In genomic region chr13:24713434-24714000, GRCm38 (mm10) we compare ENCODE assay signal across 8 mouse cellular contexts. TPM values are rescaled to one million over a fixed set of nuclear protein-coding genes. Genes with fewer than 3 reads are reported as not detected.
DNase-seq lines count a peak whose midpoint lies in the region; ATAC-seq and TF ChIP-seq lines count a peak whose summit lies in the region.

No protein-coding gene starts in this region.

- H3K79me2 ChIP-seq in heart, adult 2 months (replicated peaks; ENCODE audit: control insufficient read depth, insufficient read depth, low read length) = no peaks in the 10 kb centered on the region

- TF ChIP-seq EP300 in heart, adult 2 months (IDR thresholded peaks at IDR 0.05; ENCODE audit: insufficient read depth, low read depth, low read length) = 0 out of 2 replicates have a peak, but pooled peaks have one; percentile 49

- H3K27me3 ChIP-seq in embryonic facial prominence, embryonic 13.5 days = no peaks in the 10 kb centered on the region
- no peaks in the 10 kb centered on the region for H3K27me3 ChIP-seq in heart, adult 2 months (ENCODE audit: control insufficient read depth, insufficient read depth, low read length)
- H3K27me3 ChIP-seq in limb, embryonic 13.5 days = no peaks in the 10 kb centered on the region
- no peaks in the 10 kb centered on the region for H3K27me3 ChIP-seq in midbrain, postnatal 0 days (ENCODE audit: insufficient read depth, low read length)

- peak overlapping the region; percentile 56 for H3K4me2 ChIP-seq in embryonic facial prominence, embryonic 13.5 days
- peak overlapping the region; percentile 54 for H3K4me2 ChIP-seq in limb, embryonic 13.5 days (replicated peaks)
- peak overlapping the region; percentile 18; the same call in 1 of the 2 replicates for H3K4me2 ChIP-seq in midbrain, postnatal 0 days (ENCODE audit: low read depth, low read length, poor library complexity, severe bottlenecking)

- intact Hi-C loops in heart, adult 2 months (cut with DNase I) = loop anchor here (1.0 to 10.0 kb wide), 2 partner anchors 211 to 231 kb away; no protein-coding TSS in a partner anchor

- no peak; the same call in none of the 2 replicates for TF ChIP-seq CTCF in heart, adult 2 months (IDR thresholded peaks at IDR 0.05)
- TF ChIP-seq CTCF in midbrain, postnatal 0 days (IDR thresholded peaks at IDR 0.05) = peak; percentile 95

- peak overlapping the region; percentile 58 for H3K9ac ChIP-seq in embryonic facial prominence, embryonic 13.5 days
- no peak overlapping the region for H3K9ac ChIP-seq in heart, adult 2 months (ENCODE audit: low read depth, low read length)
- H3K9ac ChIP-seq in limb, embryonic 13.5 days = peak overlapping the region; percentile 51; the same call in 1 of the 2 replicates
- no peak overlapping the region for H3K9ac ChIP-seq in midbrain, postnatal 0 days (replicated peaks; ENCODE audit: low read length, poor library complexity, severe bottlenecking)

- TF ChIP-seq POLR2A in heart, adult 2 months (IDR thresholded peaks at IDR 0.05; ENCODE audit: insufficient read depth, low read depth, low read length) = no peak

- no peak for ATAC-seq in embryonic facial prominence, embryonic 13.5 days (ENCODE audit: insufficient number of reproducible peaks, insufficient read depth, low FRiP score, low TSS enrichment, low read depth)
- peak; percentile 83 for ATAC-seq in limb, embryonic 13.5 days (ENCODE audit: low FRiP score, low read depth)
- ATAC-seq in midbrain, postnatal 0 days (ENCODE audit: low FRiP score) = peak; percentile 87

- no peaks in the 10 kb centered on the region for H3K36me3 ChIP-seq in embryonic facial prominence, embryonic 13.5 days
- H3K36me3 ChIP-seq in heart, adult 2 months (ENCODE audit: control insufficient read depth, insufficient read depth, low read length) = no peaks in the 10 kb centered on the region
- no peaks in the 10 kb centered on the region for H3K36me3 ChIP-seq in limb, embryonic 13.5 days
- H3K36me3 ChIP-seq in midbrain, postnatal 0 days (ENCODE audit: insufficient read depth, low read length) = peaks cover 36% of the 10 kb centered on the region

- 0 out of 2 replicates have a peak, but pooled peaks cover 6% of the 10 kb centered on the region for H3K4me1 ChIP-seq in embryonic facial prominence, embryonic 13.5 days
- H3K4me1 ChIP-seq in heart, adult 2 months (ENCODE audit: control insufficient read depth, insufficient read depth, low read length) = peaks cover 4% of the 10 kb centered on the region
- no peaks in the 10 kb centered on the region for H3K4me1 ChIP-seq in limb, embryonic 13.5 days
- peaks cover 3% of the 10 kb centered on the region; the same call in 1 of the 2 replicates for H3K4me1 ChIP-seq in midbrain, postnatal 0 days (ENCODE audit: insufficient read depth, low read length)

- no peak overlapping the region for H3K27ac ChIP-seq in embryonic facial prominence, embryonic 13.5 days
- peak overlapping the region; percentile 2; the same call in 1 of the 2 replicates for H3K27ac ChIP-seq in heart, adult 2 months
- H3K27ac ChIP-seq in limb, embryonic 13.5 days = no peak overlapping the region
- H3K27ac ChIP-seq in midbrain, postnatal 0 days (ENCODE audit: low read depth, low read length) = no peak overlapping the region

- WGBS in embryonic facial prominence, embryonic 13.5 days = 9% methylated on average over 16 of the region's 16 CpGs
- 15% methylated on average over 16 of the region's 16 CpGs for WGBS in heart, adult 2 months
- WGBS in limb, embryonic 13.5 days = 8% methylated on average over 16 of the region's 16 CpGs
- WGBS in midbrain, postnatal 0 days = 9% methylated on average over 16 of the region's 16 CpGs

- peak overlapping the region; percentile 27 for H3K4me3 ChIP-seq in embryonic facial prominence, embryonic 13.5 days
- H3K4me3 ChIP-seq in heart, adult 2 months = no peak overlapping the region
- H3K4me3 ChIP-seq in limb, embryonic 13.5 days = peak overlapping the region; percentile 28
- no peak overlapping the region for H3K4me3 ChIP-seq in midbrain, postnatal 0 days (ENCODE audit: low read depth, low read length)

- no peaks in the 10 kb centered on the region for H3K9me3 ChIP-seq in embryonic facial prominence, embryonic 13.5 days
- H3K9me3 ChIP-seq in limb, embryonic 13.5 days = no peaks in the 10 kb centered on the region
- H3K9me3 ChIP-seq in midbrain, postnatal 0 days (ENCODE audit: low read length) = no peaks in the 10 kb centered on the region

- DNase-seq in 3T3-L1 (ENCODE audit: low read depth, low spot score) = peak; percentile 85
- DNase-seq in adrenal gland, postnatal 4 days (ENCODE audit: low spot score in 2 of 2) = peak; percentile 79 to 82
- DNase-seq in heart, adult 2 months = peak; percentile 85 to 93
- DNase-seq in kidney, adult 8-10 months = peak; percentile 80 to 93
- peak; percentile 80 for DNase-seq in midbrain, postnatal 0 days (ENCODE audit: low spot score)
- peak; percentile 76 to 91 for DNase-seq in spleen, postnatal 4 days (ENCODE audit: low spot score in 2 of 2)

RNA-seq across cellular contexts. Expression of gene Armh2, which starts 27.5 kb away (rescaled TPM):
- total RNA-seq in adrenal gland, postnatal 4 days (2021) = not detected
- not detected in 2 replicates for polyA plus RNA-seq in embryonic facial prominence, embryonic 13.5 days (2015; fragmentation: Nextera tagmentation; extraction: Ambion mirVana)
- not detected for total RNA-seq in heart, adult 2 months (2021)
- polyA plus RNA-seq in heart, adult 2 months (2012; rRNA removed) = not detected in 2 replicates
- not detected in 2 replicates for polyA plus RNA-seq in limb, embryonic 13.5 days (2015; fragmentation: Nextera tagmentation; extraction: Ambion mirVana)
- not detected in 2 replicates for total RNA-seq in midbrain, postnatal 0 days (2014; rRNA removed)
- 0.20 TPM in 1 of 2 replicates, not detected in the other for polyA plus RNA-seq in midbrain, postnatal 0 days (2015; fragmentation: Nextera tagmentation; extraction: Ambion mirVana)

RNA-seq across cellular contexts. Expression of gene Gmnn, which starts 48.2 kb away (rescaled TPM):
- total RNA-seq in adrenal gland, postnatal 4 days (2021) = 10 to 100 TPM; 29.1 to 31.7 TPM
- 112 and 114 TPM in 2 replicates for polyA plus RNA-seq in embryonic facial prominence, embryonic 13.5 days (2015; fragmentation: Nextera tagmentation; extraction: Ambion mirVana)
- 10 to 100 TPM; 45.9 to 72.3 TPM for total RNA-seq in heart, adult 2 months (2021)
- polyA plus RNA-seq in heart, adult 2 months (2012; rRNA removed) = 12.9 and 18.4 TPM in 2 replicates
- polyA plus RNA-seq in limb, embryonic 13.5 days (2015; fragmentation: Nextera tagmentation; extraction: Ambion mirVana) = 97.9 and 101 TPM in 2 replicates
- 2.3 and 9.4 TPM in 2 replicates for total RNA-seq in midbrain, postnatal 0 days (2014; rRNA removed)
- 10.2 and 11.6 TPM in 2 replicates for polyA plus RNA-seq in midbrain, postnatal 0 days (2015; fragmentation: Nextera tagmentation; extraction: Ambion mirVana)

Comparison
In these comparisons a context has a peak if more than half of its experiments do, and no peak if none do; other contexts are left out.
1. H3K4me3 ChIP-seq: peak in embryonic facial prominence, embryonic 13.5 days (single experiment) and limb, embryonic 13.5 days (single experiment); none in heart, adult 2 months (single experiment) and midbrain, postnatal 0 days (single experiment).
2. H3K9ac ChIP-seq: peak in embryonic facial prominence, embryonic 13.5 days (single experiment) and limb, embryonic 13.5 days (single experiment); none in heart, adult 2 months (single experiment) and midbrain, postnatal 0 days (single experiment).
3. Peak in every context shown above with its lines, with median percentiles within 50 percentile points of each other: DNase-seq and H3K4me2 ChIP-seq.